8 mouse cellular contexts compared by ENCODE assay signal in genomic region chr7:19157160-19157800, GRCm38 (mm10). TPM values are rescaled to one million over a fixed set of nuclear protein-coding genes. Genes with fewer than 3 reads are reported as not detected.
DNase-seq lines count a peak whose midpoint lies in the region; ATAC-seq and TF ChIP-seq lines count a peak whose summit lies in the region.

No protein-coding gene starts in this region.

- H3K4me2 ChIP-seq in heart, embryonic 14.5 days (ENCODE audit: low read length): peak overlapping the region; percentile 57
- peak overlapping the region; percentile 41 for H3K4me2 ChIP-seq in liver, embryonic 13.5 days
- peak overlapping the region; percentile 29 for H3K4me2 ChIP-seq in stomach, embryonic 15.5 days

- H3K36me3 ChIP-seq in heart, embryonic 14.5 days (ENCODE audit: control insufficient read depth, insufficient read depth, low read length): peaks cover 40% of the 10 kb centered on the region
- H3K36me3 ChIP-seq in liver, embryonic 13.5 days: peaks cover 24% of the 10 kb centered on the region
- H3K36me3 ChIP-seq in stomach, embryonic 15.5 days: peaks cover 10% of the 10 kb centered on the region; the same call in 1 of the 2 replicates

- H3K9ac ChIP-seq in heart, embryonic 14.5 days (ENCODE audit: low read length): peak overlapping the region; percentile 61
- H3K9ac ChIP-seq in liver, embryonic 13.5 days: peak overlapping the region; percentile 42; the same call in 1 of the 2 replicates
- H3K9ac ChIP-seq in stomach, embryonic 15.5 days: no peak overlapping the region; the same call in 1 of the 2 replicates

- peak; percentile 96 for TF ChIP-seq CTCF in brain, embryonic 14.5 days (IDR thresholded peaks at IDR 0.05; ENCODE audit: borderline replicate concordance, extremely low read depth, insufficient read depth, insufficient read length)

- H3K9me3 ChIP-seq in heart, embryonic 14.5 days (ENCODE audit: control insufficient read depth, low read length): no peaks in the 10 kb centered on the region
- H3K9me3 ChIP-seq in liver, embryonic 13.5 days (replicated peaks): no peaks in the 10 kb centered on the region
- H3K9me3 ChIP-seq in stomach, embryonic 15.5 days: no peaks in the 10 kb centered on the region

- TF ChIP-seq POLR2A in brain, embryonic 14.5 days (IDR thresholded peaks at IDR 0.05; ENCODE audit: borderline replicate concordance, extremely low read depth, insufficient read depth, insufficient read length, poor library complexity, severe bottlenecking): peak; percentile 38; the same call in 1 of the 2 replicates

- peaks cover 10% of the 10 kb centered on the region; the same call in 1 of the 2 replicates for H3K27me3 ChIP-seq in heart, embryonic 14.5 days (ENCODE audit: control insufficient read depth, insufficient read depth, low read length)
- peaks cover 27% of the 10 kb centered on the region for H3K27me3 ChIP-seq in liver, embryonic 13.5 days
- peaks cover 10% of the 10 kb centered on the region for H3K27me3 ChIP-seq in stomach, embryonic 15.5 days (replicated peaks)

- ATAC-seq in heart, embryonic 14.5 days (ENCODE audit: insufficient number of reproducible peaks, insufficient read depth, low FRiP score, low read depth): peak; percentile 65
- peak; percentile 70 for ATAC-seq in liver, embryonic 13.5 days (ENCODE audit: low read depth)
- peak; percentile 54; the same call in 1 of the 2 replicates for ATAC-seq in stomach, embryonic 15.5 days (ENCODE audit: insufficient read depth, low FRiP score, low read depth)

- H3K27ac ChIP-seq in heart, embryonic 14.5 days (replicated peaks in 1 of 2; ENCODE audit: control insufficient read depth in 1 of 2, insufficient read depth in 1 of 2, low read depth in 2 of 2, low read length in 2 of 2): peak overlapping the region; percentile 43 to 61; a peak in 2 of 4 replicates
- no peak overlapping the region for H3K27ac ChIP-seq in liver, embryonic 13.5 days
- H3K27ac ChIP-seq in stomach, embryonic 15.5 days: peak overlapping the region; percentile 48

- peaks cover 10 to 19% of the 10 kb centered on the region in 2 experiments for H3K4me1 ChIP-seq in heart, embryonic 14.5 days (ENCODE audit: control insufficient read depth in 2 of 2, insufficient read depth in 2 of 2, low read length in 2 of 2)
- H3K4me1 ChIP-seq in liver, embryonic 13.5 days (replicated peaks): peaks cover 39% of the 10 kb centered on the region
- peaks cover 27% of the 10 kb centered on the region for H3K4me1 ChIP-seq in stomach, embryonic 15.5 days

- peak; percentile 97 for DNase-seq in B cell, adult 2 months
- peak; percentile 93 for DNase-seq in brain, embryonic 14.5 days (ENCODE audit: low read depth)
- peak; percentile 31 for DNase-seq in fibroblast of lung, adult 2 months (ENCODE audit: low read depth)
- peak; percentile 92 for DNase-seq in kidney, postnatal 14 days
- peak; percentile 74 for DNase-seq in liver, embryonic 13.5 days
- peak; percentile 96 for DNase-seq in neural tube, embryonic 10.5 days (ENCODE audit: extremely low spot score, low spot score)

- WGBS in heart, embryonic 14.5 days: 3% methylated on average over 30 of the region's 30 CpGs
- WGBS in liver, embryonic 13.5 days (ENCODE audit: insufficient replicate concordance): 5% methylated on average over 30 of the region's 30 CpGs
- 6% methylated on average over 30 of the region's 30 CpGs for WGBS in stomach, embryonic 15.5 days

- H3K4me3 ChIP-seq in heart, embryonic 14.5 days (ENCODE audit: control insufficient read depth in 1 of 2, insufficient read depth in 1 of 2, low read depth in 1 of 2, low read length in 2 of 2): no peak overlapping the region
- H3K4me3 ChIP-seq in liver, embryonic 13.5 days (replicated peaks): no peak overlapping the region
- no peak overlapping the region for H3K4me3 ChIP-seq in stomach, embryonic 15.5 days (replicated peaks)

RNA-seq across cellular contexts. Expression of gene Snrpd2, which starts 7.8 kb away (rescaled TPM):
- 95.5 and 107 TPM in 2 replicates for polyA plus RNA-seq in brain, embryonic 14.5 days (2012; rRNA removed)
- polyA plus RNA-seq in heart, embryonic 14.5 days (2014; fragmentation: Nextera tagmentation; extraction: Ambion mirVana): 104 and 111 TPM in 2 replicates
- 85.9 and 89.4 TPM in 2 replicates for polyA plus RNA-seq in liver, embryonic 13.5 days (2015; fragmentation: Nextera tagmentation; extraction: Ambion mirVana)
- polyA plus RNA-seq in stomach, embryonic 15.5 days (2015; fragmentation: Nextera tagmentation; extraction: Ambion mirVana): 131 and 141 TPM in 2 replicates

RNA-seq across cellular contexts. Expression of gene Qpctl, which starts 8.2 kb away (rescaled TPM):
- 18.3 and 20.8 TPM in 2 replicates for polyA plus RNA-seq in brain, embryonic 14.5 days (2012; rRNA removed)
- 7.0 and 7.8 TPM in 2 replicates for polyA plus RNA-seq in heart, embryonic 14.5 days (2014; fragmentation: Nextera tagmentation; extraction: Ambion mirVana)
- 4.0 and 4.3 TPM in 2 replicates for polyA plus RNA-seq in liver, embryonic 13.5 days (2015; fragmentation: Nextera tagmentation; extraction: Ambion mirVana)
- polyA plus RNA-seq in stomach, embryonic 15.5 days (2015; fragmentation: Nextera tagmentation; extraction: Ambion mirVana): 13.5 and 14.7 TPM in 2 replicates

RNA-seq across cellular contexts. Expression of gene Gipr, which starts 8.6 kb away (rescaled TPM):
- 9.6 and 24.5 TPM in 2 replicates for polyA plus RNA-seq in brain, embryonic 14.5 days (2012; rRNA removed)
- 51.5 and 52.6 TPM in 2 replicates for polyA plus RNA-seq in heart, embryonic 14.5 days (2014; fragmentation: Nextera tagmentation; extraction: Ambion mirVana)
- 0.17 and 0.28 TPM in 2 replicates for polyA plus RNA-seq in liver, embryonic 13.5 days (2015; fragmentation: Nextera tagmentation; extraction: Ambion mirVana)
- polyA plus RNA-seq in stomach, embryonic 15.5 days (2015; fragmentation: Nextera tagmentation; extraction: Ambion mirVana): 2.3 and 2.9 TPM in 2 replicates

RNA-seq across cellular contexts. Expression of gene Eml2, which starts 18.9 kb away (rescaled TPM):
- 42.4 and 48.3 TPM in 2 replicates for polyA plus RNA-seq in brain, embryonic 14.5 days (2012; rRNA removed)
- polyA plus RNA-seq in heart, embryonic 14.5 days (2014; fragmentation: Nextera tagmentation; extraction: Ambion mirVana): 8.3 and 9.5 TPM in 2 replicates
- polyA plus RNA-seq in liver, embryonic 13.5 days (2015; fragmentation: Nextera tagmentation; extraction: Ambion mirVana): 3.6 and 4.4 TPM in 2 replicates
- 10.6 and 10.7 TPM in 2 replicates for polyA plus RNA-seq in stomach, embryonic 15.5 days (2015; fragmentation: Nextera tagmentation; extraction: Ambion mirVana)

RNA-seq across cellular contexts. Expression of gene Fbxo46, which starts 37.6 kb away (rescaled TPM):
- polyA plus RNA-seq in brain, embryonic 14.5 days (2012; rRNA removed): 15.9 and 18.1 TPM in 2 replicates
- 5.5 and 5.6 TPM in 2 replicates for polyA plus RNA-seq in heart, embryonic 14.5 days (2014; fragmentation: Nextera tagmentation; extraction: Ambion mirVana)
- 5.6 and 6.4 TPM in 2 replicates for polyA plus RNA-seq in liver, embryonic 13.5 days (2015; fragmentation: Nextera tagmentation; extraction: Ambion mirVana)
- polyA plus RNA-seq in stomach, embryonic 15.5 days (2015; fragmentation: Nextera tagmentation; extraction: Ambion mirVana): 11.6 and 12.8 TPM in 2 replicates

Comparison
In these comparisons a context has a peak if more than half of its experiments do, and no peak if none do; other contexts are left out.
1. DNase-seq: peak in every context shown above with its lines; median percentile 97 in B cell, adult 2 months; 96 in neural tube, embryonic 10.5 days; 93 in brain, embryonic 14.5 days; 92 in kidney, postnatal 14 days; 74 in liver, embryonic 13.5 days; 31 in fibroblast of lung, adult 2 months.